Mouse (Mus musculus) frontal cortex, postnatal 14 days (tissue): ENCODE data around the gene Gsk3a.

Experiments used
- DNase-seq, 2 experiments: peaks; one replicate each; pipeline ENCODE4 v3.0.0; 2022; ENCODE audit warnings: low spot score in 2 of 2

The Gsk3a gene

GRCm38 (mm10) chr7:25237249-25238014, at the start of gene Gsk3a:
Gene Gsk3a (minus strand): TSS chr7:25237851.
- peak; percentile 96 for DNase-seq

GRCm38 (mm10) chr7:25286989-25287388, 49.3 kb upstream of the Gsk3a start:
- no peak for DNase-seq

- DNase-seq: no peak
Observed at GRCm38 (mm10) chr7:25285511-25286238, 48.0 kb upstream of the Gsk3a start.

GRCm38 (mm10) chr7:25284766-25285165, 47.1 kb upstream of the Gsk3a start:
- no peak for DNase-seq

GRCm38 (mm10) chr7:25284171-25284570, 46.5 kb upstream of the Gsk3a start:
- no peak for DNase-seq

- no peak for DNase-seq
Observed at GRCm38 (mm10) chr7:25283637-25284036, 46.0 kb upstream of the Gsk3a start.

GRCm38 (mm10) chr7:25282731-25283211, 45.1 kb upstream of the Gsk3a start:
- no peak for DNase-seq

GRCm38 (mm10) chr7:25281734-25282601, 44.3 kb upstream of the Gsk3a start:
- DNase-seq: peak; percentile 94 to 95

GRCm38 (mm10) chr7:25281166-25281733, 43.6 kb upstream of the Gsk3a start:
- DNase-seq: no peak

- DNase-seq: peak; percentile 35 to 65
Observed at GRCm38 (mm10) chr7:25279861-25280791, 42.5 kb upstream of the Gsk3a start.

- peak; percentile 85 to 90 for DNase-seq
Observed at GRCm38 (mm10) chr7:25279076-25279860, 41.6 kb upstream of the Gsk3a start.

- DNase-seq: peak; percentile 80 to 87
Observed at GRCm38 (mm10) chr7:25278341-25279075, 40.9 kb upstream of the Gsk3a start.

GRCm38 (mm10) chr7:25277998-25278340, 40.3 kb upstream of the Gsk3a start:
- no peak for DNase-seq

GRCm38 (mm10) chr7:25277405-25277804, 39.8 kb upstream of the Gsk3a start:
- DNase-seq: no peak

GRCm38 (mm10) chr7:25275555-25276298, 38.1 kb upstream of the Gsk3a start:
- no peak for DNase-seq

GRCm38 (mm10) chr7:25274996-25275395, 37.3 kb upstream of the Gsk3a start:
- DNase-seq: no peak

- DNase-seq: no peak
Observed at GRCm38 (mm10) chr7:25274571-25274970, 36.9 kb upstream of the Gsk3a start.
